Mouse (Mus musculus) adipocyte (in vitro differentiated cells): ENCODE results near the gene S1pr5.
"Not testable (repeated sequence)": the region's sequence is repeated elsewhere in the genome, so short reads cannot be mapped to it uniquely, and the experiment has no call there.

Source experiments
- DNase-seq: peaks from one replicate; pipeline ENCODE4 v3.0.0-alpha.2; 2016; ENCODE audit warnings: low spot score

Gene S1pr5

DNA sequence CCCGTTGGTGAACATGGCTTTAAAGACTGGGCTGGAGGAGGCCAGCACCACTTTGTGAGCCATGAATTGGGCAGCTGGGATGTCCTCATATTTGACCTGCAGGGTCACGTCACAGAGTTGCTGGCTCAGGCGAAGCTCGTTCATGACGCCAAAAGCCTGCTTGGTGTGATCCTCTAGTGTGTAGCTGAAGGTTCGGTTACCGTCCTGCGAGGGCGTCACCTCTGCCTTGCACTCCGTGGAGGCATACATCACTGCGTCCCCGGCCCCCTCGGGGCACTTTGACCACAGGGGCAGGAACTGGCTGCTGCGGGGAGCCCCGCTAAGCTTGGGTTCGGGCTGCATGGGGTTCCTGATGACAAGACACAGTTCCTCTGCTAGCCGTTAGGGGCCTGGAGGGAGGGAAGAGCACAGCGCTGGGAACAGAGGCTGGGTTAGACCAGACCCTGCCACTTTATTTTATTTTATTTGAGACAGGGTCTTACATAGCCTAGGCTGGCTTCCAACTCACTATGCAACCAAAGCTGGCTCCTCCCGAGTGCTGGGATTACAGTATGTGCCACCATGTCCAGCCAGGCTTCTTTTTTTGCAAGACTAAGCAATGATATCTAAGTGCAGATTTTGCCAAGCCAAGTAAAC lies 10.8 kb downstream of the S1pr5 start:
- peak; percentile 31 for DNase-seq

DNA sequence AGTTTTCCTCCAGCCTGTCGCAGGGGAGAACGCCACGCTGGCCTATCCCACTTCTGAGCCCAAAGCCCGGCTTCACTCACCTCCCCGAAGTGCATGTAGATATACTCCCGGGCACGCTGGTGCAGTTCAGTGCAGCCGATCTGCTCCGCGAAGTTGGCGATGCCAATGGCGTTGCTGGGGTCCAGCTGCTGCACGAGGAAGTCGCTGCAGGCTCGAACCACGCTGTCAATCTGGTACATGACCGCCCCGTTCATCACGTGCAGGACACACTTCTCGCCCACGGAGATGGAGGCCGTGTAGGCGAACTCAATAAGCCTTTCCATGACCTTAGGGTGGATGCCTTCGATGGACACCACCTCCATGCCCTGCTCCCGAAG lies 11.3 kb downstream of the S1pr5 start:
- no peak for DNase-seq

DNA sequence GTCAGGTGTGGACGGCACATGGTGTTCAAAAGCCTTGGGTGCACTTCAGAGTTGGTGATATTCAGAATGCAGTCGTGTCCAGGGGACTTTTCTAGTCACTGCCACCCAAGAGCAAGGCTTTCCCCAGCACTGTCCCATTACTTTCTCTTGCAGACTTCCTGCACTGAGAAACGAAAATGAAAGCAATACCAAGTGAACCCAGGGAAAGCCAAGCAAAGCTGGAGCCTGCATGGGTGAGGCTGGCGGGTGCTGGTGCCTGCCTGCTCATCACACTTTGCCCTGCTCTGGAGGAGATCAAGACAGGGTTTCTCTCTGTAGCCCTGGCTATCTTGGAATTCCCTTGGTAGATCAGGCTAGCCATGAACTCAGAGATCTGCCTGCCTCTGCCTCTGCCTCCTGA lies 12.9 kb downstream of the S1pr5 start:
- peak; percentile 28 for DNase-seq

DNA sequence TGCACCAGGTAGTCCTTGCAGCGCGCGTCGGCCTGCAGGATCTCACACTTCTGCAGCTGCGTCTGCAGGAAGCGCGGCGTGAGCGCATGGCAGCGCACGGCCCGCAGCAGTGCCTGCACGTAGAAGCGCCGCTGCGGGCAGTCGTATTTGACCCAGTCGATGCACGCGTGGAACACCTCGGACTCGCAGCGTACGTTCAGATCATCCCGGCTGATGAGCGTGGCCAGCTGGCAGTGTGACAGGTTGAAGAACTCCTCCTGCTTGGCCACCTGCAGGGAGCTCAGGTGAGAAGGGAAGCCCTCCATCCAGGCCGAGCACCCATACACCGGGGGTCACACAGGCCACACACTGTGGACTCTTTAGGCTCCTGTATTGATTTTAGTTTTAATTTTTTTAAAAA lies 14.4 kb downstream of the S1pr5 start:
- DNase-seq = no peak

DNA sequence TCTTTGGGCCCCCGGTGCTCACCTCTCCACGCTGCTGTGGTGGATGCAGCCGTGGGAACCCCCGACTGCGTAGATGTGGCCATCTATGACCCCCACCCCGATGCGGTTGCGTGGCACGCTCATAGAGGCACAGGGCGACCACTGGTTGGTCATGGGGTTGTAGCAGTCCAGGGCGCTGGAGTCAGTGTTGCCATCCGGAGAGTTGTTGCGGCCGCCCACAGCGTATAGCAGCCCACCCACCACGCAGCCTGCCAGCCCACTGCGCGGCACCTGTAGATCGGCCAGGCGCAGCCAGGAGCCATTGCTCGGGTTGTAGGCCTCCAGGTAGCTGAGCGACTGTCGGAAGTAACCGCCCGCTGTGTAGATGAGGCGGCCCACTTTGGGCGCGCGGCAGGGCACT lies 14.9 kb downstream of the S1pr5 start:
- no peak for DNase-seq

DNA sequence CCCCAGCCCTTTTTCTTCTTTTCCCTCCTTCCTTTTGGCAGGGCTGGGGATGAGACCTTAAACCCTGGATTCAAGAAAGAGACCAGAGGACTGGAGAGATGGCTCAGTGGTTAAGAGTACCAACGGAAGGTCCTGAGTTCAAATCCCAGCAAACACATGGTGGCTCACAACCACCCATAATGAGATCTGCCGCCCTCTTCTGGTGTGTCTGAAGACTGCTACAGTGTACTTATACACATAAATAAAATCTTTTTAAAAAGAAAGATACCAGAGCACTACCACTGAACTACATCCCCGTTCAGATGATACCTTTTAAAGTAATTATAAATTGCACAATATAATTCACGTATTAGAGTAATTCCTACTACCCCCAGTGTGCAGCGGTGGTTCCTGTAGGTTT lies 15.4 kb downstream of the S1pr5 start:
- no peak for DNase-seq

DNA sequence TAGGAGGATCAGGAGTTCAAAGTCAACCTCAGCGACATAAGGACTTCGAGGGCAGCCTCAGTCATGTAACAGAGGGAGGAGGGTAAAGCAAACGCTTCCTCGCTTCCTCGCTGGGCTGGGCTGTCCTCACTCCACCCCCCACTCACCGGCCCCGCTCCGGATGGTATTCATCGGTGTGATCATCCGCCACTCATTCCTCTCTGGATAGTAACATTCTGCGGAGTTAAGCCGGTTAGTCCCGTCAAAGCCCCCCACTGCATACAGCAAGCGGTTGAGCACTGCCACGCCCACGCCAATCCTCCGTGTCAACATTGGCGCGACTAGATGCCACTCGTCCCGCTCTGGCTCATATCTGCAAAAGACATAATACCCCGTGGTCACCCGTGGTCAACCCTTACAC lies 16.7 kb downstream of the S1pr5 start:
- no peak for DNase-seq

DNA sequence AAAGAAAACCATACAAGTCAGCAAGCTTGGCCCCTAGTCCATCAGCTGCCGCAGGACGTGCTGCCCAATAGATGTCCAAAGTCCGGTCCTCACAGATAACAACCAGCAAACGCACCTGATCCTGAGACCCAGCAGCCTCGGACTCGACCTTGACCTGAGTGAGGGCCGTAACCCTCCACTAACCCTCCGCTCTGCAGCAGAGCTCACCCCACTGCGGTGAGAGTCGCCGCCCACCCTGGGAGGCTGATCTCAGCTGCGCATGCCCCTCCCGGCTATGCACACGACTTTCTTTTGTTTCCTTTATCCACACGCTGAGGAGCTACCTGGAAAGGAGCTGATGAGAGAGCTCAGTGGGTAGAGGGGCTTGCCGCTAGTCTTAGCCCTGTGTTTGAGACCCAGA lies 20.9 kb downstream of the S1pr5 start:
- no peak for DNase-seq

DNA sequence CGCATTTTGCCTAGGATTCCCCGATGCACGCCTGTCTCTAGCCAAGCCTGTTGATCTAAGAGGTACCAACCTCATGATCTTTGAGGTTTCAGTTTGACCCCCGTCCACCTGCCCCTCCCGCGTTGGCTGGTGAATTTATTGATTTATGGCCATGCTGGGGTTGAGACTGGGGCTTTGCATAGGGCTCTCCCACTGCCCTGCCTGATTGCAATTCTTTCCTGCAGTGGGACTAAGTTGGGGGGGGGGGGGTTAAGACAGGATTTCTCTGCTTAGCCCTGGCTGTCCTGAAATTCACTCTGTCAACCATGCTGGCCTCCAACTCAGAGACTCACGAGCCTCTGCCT lies 22.9 kb downstream of the S1pr5 start:
- DNase-seq = no peak

DNA sequence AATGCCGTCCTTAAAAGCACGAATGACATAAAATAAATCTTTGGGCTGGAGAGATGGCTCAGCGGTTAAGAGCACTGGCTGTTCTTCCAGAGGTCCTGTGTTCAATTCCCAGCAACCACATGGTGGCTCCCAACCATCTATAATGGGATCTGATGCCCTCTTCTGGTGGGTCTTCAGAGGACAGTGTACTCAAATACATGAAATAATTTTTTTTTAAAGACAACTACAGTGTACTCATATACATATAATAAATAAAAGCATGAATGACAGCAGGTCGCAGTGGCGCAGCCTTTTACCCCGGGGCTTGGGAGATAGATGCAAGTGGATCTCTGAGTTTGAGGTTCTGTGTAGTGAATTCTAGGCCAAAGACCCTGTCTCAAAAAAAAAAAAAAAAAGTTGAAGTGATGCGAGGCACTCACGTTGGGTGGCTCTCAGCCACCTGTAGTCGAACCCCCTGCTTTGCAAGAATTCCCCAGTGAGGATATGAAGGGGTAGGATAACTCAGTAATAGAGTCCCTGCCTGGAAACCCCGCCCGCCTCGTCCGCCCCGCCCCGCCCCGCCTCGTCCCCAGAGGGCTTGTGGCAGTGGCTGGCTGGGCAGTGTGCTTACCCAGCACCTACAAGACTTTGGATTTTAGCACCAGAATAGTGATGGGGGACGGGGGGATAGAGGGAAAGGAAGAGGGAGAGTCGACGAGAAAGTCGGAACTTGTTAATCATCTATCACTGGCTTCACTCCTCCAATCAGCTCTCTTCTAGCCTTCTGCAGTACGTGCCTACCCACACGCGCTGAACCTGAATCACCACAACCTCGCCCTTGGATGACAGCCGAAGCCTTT lies 23.4 kb downstream of the S1pr5 start:
- peak; percentile 18 for DNase-seq

DNA sequence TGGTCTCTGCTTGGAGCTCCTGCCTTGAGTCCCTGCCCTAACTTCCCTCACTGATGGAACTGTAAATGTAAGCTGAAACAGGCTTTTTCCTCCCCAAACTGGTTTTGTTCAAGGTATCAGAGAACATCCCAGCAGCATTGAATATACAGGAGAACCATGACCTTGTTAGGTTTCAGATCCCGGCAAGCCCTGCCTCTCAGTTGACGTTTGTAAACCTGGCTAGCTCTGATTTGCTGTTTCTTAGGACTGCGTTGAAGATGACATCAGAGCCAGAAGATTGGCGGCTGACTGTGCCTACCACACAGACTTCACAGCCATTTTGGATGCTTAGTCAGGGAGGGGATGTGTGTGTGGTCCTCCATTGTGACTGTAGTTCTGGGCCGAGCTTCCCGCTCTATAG lies 24.3 kb downstream of the S1pr5 start:
- DNase-seq = no peak

DNA sequence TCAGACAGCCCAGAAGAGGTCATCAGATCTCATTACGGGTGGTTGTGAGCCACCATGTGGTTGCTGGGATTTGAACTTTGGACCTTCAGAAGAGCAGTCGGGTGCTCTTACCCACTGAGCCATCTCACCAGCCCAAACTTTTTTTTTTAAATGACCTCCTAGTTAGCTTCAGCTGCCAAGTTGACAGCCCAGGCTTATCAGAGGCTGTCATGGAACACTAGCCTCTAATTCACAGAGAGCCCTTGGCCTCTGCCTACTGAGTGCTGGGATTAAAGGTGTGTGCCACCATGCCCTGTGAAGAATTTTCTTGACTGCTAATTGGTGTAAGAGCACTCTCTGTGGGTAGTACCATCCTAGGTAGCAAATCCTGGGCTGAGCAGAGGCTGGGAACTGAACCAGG lies 24.8 kb downstream of the S1pr5 start:
- not testable (repeated sequence) for DNase-seq

DNA sequence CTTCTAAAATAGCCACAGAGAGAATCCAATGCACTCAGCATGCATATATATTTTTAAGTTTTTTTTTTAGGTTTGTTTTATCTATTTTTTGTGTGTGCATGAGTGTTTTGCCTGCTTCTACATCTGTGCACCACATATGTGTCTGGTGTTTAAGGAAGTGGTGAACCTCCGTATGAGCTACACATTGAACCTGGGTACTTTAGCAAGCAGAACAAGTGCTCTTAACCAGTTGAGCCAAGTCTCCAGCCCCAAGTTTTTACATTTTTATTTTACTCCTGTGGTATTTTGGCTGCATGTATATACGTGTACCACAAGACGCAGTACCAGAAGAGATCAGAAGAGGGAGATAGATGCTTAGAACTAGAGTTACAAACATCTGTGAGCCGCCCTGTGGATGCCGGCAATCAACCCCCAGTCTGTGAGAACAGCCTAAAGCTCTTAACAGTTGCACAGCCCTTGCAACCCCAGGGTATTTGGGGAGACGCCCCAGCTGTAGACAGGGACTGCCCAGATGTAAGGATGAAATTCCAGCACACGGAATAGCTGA lies 26.8 kb downstream of the S1pr5 start:
- DNase-seq = peak; percentile 26

DNA sequence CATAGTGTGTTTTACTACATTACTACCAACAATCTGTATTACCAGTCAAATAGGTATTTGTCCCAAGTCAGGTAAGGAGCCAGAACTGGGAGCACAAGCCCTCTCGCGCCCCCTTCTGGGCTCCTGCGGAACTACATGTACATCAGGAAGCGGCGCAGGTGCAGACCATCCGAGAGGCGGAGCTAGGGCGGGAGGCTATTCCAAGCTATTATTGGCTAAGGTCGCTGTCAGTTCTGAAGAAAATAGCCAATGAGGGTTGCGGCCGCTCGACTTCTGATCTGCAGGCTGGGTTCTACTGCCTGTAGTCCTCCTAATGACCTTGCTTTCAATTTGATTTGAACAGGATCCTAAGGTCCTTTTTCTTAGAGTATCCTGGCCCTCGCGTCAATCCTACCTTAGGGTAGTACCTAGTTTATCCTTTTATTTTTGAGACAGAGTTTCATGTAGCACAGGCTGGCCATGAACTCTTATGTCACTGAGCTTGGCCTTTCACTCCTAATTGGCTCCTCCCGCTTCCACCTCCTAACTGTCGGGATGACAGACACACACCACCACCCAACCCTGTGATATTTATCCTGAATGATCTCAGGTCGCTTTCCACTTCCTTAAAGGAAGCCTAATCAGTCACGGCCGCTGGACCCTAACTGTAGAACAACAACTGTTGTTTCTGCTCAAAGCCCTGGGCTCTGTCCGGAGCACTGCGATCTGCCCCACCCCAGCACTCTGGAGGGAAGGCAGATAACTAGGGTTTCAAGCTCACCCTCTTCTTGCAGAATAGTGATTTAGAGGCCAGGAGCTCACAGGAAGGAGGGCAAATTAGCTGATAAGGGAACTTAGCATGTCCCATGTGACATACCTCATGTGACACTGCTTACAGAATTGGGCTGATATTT lies 27.5 kb downstream of the S1pr5 start:
- DNase-seq = peak; percentile 21

DNA sequence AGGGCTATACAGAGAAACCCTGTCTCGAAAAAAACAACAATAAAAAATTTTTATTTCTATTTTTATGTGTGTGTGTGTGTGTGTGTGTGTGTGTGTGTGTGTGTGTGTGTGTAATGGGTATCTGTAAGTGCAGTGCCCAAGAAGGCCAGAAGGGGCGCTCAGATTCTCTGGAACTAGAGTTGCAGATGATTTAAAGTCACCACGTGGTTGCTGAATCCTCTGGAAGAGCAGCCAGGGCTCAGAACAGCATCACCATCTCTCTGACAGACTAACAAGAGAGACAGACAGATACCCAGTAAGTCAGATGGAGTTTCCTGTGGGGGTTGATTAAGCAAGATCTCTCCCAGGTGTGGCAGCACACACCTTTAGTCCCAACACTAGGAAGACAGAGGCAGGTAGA lies 28.4 kb downstream of the S1pr5 start:
- no peak for DNase-seq

DNA sequence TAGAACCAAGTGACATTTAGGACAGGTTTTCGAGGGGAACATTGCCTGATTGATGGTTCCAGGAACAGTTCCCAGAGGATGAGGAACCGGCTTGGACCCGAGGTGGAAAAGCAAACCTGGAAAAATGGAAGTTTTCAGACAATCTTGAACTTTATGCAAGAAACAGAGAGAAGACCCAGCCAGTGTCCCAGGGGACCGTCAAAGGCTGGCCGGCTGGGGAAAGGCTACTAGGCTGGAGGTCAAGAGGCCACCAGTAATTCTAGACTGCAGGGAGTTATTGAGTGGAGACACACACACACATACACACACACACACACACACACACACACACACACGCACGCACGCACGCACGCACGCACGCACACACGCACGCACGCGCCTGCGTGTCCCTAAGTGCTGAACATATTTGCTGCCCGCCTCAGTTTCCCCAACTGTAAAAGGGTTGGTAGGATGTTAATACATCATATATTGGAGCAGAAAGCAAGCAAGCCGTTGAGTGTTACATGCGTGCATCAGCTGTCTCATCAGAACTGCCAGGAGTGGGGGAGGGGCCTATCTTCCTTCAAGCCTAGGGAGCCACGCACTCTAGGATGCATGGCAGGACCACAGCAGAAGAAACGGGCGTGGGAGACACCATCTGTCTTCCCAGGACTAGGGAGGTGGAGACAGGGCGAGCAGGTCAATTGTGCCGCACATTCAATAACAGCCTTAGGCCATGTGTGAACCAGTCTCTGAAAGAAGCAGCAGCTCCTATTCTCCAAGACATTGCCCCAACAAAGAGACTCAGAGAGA lies 32.0 kb downstream of the S1pr5 start:
- DNase-seq = peak; percentile 59

DNA sequence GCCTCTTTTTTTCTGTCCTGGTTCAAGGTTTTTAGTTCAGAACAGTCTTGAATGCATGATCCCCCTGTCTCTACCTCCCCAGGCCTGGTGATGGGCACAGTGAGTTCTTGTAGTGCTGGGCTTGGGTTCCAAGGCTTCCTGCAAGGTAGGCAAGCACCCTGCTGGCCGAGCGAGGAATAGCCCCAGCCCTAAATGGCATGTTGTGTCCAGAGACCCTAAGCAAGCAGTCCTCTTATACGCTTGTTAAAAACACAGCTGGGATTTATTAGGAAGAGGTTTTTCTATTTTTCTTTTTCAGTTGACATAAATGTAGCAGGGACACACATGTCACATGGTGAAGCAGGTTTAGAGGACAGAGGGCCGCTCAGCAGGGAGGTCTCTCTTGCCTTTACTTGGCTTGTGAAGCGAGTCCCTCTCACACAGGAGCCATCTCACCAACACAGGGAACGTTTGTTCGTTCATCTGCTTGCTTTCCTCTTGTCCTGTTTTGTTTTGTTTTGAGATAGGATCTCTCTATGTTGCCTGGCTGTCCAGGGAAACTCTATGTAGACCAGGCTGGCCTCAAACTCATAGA lies 34.5 kb downstream of the S1pr5 start:
- DNase-seq = peak; percentile 18

DNA sequence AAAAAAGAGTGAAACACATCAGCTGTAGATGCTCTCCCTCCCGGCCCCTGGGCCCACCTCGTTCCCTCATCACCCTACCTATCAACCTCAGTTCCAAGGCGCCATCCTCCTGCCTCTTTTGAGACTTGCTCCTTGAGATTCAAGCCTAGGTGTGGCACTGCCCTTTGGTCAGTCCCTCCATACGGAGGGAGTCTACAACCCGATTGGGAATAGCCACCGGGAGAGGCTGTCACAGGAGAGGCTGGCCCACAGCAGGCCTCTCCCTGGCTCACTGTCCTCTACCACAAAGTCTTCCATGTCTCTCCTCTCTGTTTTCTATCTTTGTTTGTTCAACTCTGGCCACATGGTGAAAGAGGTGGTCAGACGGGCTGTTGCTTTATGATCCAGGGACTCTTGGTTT lies 36.6 kb downstream of the S1pr5 start:
- no peak for DNase-seq

DNA sequence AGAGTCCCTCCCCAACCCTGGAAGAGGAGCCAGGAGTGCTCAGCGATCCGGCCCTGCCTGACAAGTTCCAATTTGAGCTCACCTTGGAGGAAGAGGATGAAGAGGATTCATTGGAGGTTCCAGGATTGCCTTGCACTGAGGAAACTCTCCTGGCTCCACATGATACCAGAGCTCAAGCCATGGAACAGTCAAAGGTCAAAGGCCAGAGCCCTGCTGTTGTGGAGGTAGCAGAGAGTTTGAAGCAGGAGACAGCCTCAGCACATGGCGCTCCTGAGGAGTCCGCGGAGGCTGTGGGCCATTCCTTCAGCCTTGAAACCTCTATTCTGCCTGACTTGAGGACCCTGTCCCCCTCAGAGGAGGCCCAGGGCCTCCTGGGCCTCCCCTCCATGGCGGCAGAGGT lies 37.4 kb downstream of the S1pr5 start:
- DNase-seq = no peak

DNA sequence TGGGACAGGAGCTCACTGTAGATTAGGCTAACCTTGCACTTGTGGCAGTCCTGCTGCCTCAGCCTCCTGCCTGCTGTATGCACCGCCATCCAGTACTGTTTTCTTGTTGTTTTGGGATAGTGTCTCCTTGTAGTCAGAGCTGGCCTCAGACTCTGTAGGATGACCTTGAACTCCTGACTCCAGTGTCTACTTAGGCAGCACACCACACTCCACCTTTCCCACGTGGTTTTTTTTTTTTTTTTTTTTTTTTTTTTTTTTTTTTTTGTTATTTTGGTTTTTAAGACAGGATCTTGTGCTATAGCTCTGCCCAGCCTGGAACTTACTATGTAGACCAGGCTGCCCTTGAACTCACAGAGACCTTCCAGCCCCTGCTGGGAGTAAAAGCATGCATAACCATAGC lies 39.6 kb downstream of the S1pr5 start:
- no peak for DNase-seq

DNA sequence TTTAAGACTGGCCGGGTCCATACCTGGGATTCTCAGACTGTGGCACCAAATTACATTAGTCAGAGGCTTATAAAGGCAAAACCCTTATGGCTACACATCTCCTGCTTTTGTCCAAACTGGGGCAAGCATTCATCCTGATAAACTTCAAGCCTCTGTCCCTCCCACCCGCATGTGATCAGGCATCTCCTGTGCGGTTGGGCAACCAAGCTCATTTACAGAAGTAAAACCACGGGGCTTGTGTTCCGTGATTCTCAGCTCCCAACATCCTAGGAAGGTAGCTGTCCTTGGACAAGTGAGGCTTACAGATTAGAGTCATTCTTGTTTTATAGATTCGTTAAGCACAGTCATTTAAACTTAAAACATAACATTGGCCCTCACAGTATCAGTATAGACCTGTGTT lies 41.4 kb downstream of the S1pr5 start:
- no peak for DNase-seq
